Mouse (Mus musculus): ENCODE results near the gene Ifitm10.

DNA sequence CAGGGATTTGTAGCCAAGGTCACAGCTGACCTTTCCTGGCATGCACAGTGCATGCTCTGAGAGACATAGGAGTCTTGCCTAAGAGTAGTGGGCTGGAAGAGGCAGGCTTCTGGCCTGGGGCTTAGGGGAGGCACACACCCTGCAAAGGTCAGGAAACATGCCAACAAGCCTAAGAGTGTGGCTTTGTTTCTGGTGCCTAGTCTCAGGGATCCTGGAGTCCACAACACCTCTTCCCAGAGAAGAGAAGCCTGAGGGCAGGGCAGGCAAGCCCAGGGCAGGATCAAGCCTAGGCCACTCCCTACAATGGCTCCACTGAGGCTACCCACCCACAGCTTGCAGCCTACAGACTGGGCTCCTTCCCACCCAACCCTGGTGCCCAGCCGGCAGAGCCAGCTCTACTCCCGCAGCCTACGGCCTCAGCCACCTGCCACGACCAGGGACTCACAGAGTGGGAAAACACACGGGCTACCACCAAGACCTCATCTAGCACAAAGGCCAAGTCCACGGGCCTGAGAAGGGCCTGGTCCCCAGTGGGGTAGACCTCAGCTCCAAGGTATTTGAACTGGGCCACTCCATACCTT is 13.2 kb upstream of the Ifitm10 start:
- TF ChIP-seq CTCF (IDR thresholded peaks at IDR 0.05; ENCODE audit: low read depth) (no peak), EP300 (IDR thresholded peaks at IDR 0.05; ENCODE audit: low read depth) (no peak)

Measured in liver, embryonic 14.5 days (tissue).